Mouse (Mus musculus) layer of hippocampus, adult 9-11 months (tissue): ENCODE data around the gene Gbf1.

ENCODE experiments used
- DNase-seq: peaks from one replicate; pipeline ENCODE4 v3.0.0; 2022

Gbf1 gene

GRCm38 (mm10) chr19:46303251-46304215 is 151.2 kb downstream of the Gbf1 start:
- no peak for DNase-seq

DNA sequence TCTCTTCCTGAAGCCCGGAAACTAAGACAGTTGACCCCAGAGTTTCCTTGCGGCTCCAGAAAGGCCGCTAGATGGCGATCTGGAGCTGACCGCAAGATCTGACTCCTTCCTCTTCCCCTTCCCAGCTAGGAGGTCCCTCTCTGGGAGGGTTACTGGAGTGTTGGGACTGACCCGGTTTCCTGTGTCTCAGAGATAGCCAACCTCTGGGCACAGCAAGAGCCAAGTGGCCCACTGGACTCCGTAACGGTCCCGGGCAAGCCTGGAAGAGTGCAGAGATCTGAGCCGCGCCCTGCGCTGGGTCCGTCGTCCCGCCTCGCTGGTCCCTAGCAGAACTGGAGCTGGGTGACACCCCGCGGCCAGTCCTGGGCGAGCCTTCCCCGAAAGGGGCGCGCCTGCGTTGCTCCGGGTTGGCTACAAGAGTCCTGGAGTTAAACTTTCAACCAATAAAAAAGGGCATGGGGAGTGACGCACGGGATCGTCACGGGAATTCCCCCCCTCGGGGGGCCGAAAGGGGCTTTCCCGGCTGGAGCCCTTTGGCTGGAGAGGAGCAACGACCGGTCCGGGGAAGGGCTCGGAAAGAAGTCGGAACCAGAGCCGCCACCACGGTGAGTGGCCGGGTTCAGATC is 152.0 kb downstream of the Gbf1 start, which contains the start of gene Nfkb2:
Gene Nfkb2 (plus strand): TSS at position 105 of the 626 bp plus-strand sequence.
- DNase-seq = peak; percentile 84

DNA sequence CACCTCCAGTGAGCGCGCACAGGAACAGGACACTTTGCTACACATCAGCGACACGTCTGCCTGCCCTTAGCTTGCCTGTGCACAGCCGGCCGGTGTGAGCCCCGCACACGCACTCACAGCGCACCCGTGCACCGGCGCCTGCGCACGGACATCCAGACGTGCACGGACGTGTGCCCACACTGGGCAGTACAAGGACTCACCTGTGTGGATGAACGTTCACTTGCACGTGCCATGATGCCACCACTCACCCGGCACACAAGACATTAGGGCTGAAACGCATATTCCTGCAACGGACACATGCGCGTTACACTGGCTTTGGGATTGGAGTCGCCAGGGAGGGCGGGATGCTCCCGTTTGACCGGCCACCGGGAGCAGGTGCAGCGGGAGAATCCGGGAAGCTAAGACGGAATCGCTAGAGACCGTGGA is 152.6 kb downstream of the Gbf1 start:
- DNase-seq = no peak

- DNase-seq = peak; percentile 75
Measured at GRCm38 (mm10) chr19:46305432-46306267, 153.3 kb downstream of the Gbf1 start.

- DNase-seq = no peak
Measured at GRCm38 (mm10) chr19:46306268-46306610, 153.9 kb downstream of the Gbf1 start.

- DNase-seq = no peak
Measured at GRCm38 (mm10) chr19:46306751-46307289, 154.5 kb downstream of the Gbf1 start.

GRCm38 (mm10) chr19:46307781-46308180 is 155.5 kb downstream of the Gbf1 start:
- DNase-seq = no peak

DNA sequence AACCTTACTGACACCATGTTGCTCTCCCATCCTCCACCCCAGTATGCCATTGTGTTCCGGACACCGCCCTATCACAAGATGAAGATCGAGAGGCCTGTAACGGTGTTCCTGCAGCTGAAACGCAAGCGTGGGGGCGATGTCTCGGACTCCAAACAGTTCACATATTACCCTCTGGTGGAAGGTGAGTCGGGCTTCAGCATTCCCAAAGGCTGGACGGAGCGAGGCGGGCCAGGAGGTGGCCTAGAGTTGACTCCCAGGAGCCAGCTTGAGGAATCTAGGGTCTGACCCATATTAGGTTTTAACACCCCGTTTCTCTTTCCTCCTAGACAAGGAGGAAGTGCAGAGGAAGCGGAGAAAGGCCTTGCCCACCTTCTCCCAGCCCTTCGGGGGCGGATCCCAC is 156.0 kb downstream of the Gbf1 start:
- no peak for DNase-seq

- peak; percentile 80 for DNase-seq
Measured at GRCm38 (mm10) chr19:46308706-46309435, 156.6 kb downstream of the Gbf1 start.

GRCm38 (mm10) chr19:46309651-46310305 is 157.5 kb downstream of the Gbf1 start:
- DNase-seq = no peak

- DNase-seq = no peak
Measured at GRCm38 (mm10) chr19:46310312-46310865, 158.1 kb downstream of the Gbf1 start.

GRCm38 (mm10) chr19:46311341-46311740 is 159.0 kb downstream of the Gbf1 start:
- no peak for DNase-seq

DNA sequence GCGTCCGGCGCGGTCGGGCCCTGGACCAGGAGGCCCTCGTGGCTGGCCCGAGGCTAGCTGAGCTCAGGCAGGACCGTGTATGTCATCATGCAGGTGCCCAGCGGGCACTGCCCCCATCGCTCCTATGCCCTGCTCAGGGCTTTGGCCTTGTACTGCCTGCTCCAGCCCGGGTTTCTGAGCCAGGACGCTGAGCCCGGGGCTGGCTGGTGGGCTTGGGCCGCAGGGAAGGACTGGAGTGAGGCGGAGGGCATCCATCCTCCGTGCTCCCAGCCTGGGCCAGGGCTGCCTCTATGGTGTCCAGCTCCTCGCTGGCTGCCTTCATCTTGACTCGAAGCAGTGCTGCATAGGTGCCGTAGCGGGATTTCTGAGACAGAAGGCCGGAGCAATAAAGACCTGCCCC is 160.3 kb downstream of the Gbf1 start:
- no peak for DNase-seq

- no peak for DNase-seq
Measured at GRCm38 (mm10) chr19:46313116-46313515, 160.8 kb downstream of the Gbf1 start.

- DNase-seq = no peak
Measured at GRCm38 (mm10) chr19:46313591-46313990, 161.3 kb downstream of the Gbf1 start.

GRCm38 (mm10) chr19:46314151-46314601 is 161.9 kb downstream of the Gbf1 start:
- peak; percentile 22 for DNase-seq

- peak; percentile 2 for DNase-seq
Measured at GRCm38 (mm10) chr19:46314872-46315742, 162.8 kb downstream of the Gbf1 start.

DNA sequence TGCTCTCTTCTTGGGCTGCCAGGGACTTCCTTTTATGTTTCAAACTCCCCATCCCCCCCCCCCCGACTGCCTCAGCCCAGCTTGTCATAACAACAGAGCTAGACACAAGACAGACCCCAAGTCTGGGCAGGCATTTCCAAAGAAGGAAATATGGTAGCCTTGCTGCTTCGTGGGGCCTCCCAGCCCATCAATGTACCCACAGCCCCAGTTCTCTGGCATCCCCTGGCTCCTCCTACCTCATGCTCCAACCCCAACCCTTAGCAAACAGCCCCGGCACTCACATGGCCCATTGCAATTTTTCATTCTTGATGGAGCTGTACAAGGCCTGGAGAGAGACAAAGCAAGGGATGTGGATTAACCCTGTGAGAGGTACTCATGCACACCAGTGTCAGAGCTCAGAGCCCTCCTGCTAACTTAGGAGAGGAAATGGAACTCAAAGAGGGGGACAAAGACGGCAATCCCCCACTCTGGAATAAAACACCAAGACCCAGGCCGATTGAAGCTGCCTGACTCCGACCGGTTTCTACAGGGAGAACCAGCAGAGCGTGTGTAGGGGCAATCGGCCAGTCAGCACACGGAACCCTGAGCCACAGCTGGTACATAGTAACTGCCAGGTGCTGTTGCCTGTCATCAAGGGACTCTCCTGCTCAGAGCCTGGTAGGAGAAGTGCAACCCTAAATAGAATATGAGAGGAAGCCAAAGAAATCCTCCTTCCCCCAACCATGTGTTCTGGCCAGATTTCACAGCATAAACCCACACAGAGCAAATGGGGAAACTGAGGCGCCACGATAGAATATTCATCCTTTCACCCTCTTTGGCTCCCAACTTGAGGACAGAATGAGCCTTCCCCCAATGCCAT is 163.7 kb downstream of the Gbf1 start:
- DNase-seq = peak; percentile 38
